Mouse (Mus musculus): ENCODE measurements around the gene Cst3. TPM values are rescaled to one million over a fixed set of nuclear protein-coding genes. Genes with fewer than 3 reads are reported as not detected.

Gene Cst3
- polyA plus RNA-seq, 1 experiment from 2014 or later, result 672 TPM

- no peak overlapping the region for H3K4me2 ChIP-seq
- no peak overlapping the region for H3K4me3 ChIP-seq
- H3K9me3 ChIP-seq, result no peaks in the 10 kb centered on the region
- no peak for ATAC-seq (ENCODE audit: low FRiP score, low read depth)
- H3K4me1 ChIP-seq (replicated peaks), result peaks cover 29% of the 10 kb centered on the region
- 54% methylated on average over 3 of the region's 3 CpGs for WGBS
- H3K27ac ChIP-seq (replicated peaks), result no peak overlapping the region
- no peaks in the 10 kb centered on the region for H3K27me3 ChIP-seq
- 0 out of 2 replicates have a peak, but pooled peaks cover under 1% of the 10 kb centered on the region for H3K36me3 ChIP-seq
- no peak overlapping the region for H3K9ac ChIP-seq
Observed at GRCm38 (mm10) chr2:148877016-148877770, 1.7 kb upstream of the Cst3 start.

DNA sequence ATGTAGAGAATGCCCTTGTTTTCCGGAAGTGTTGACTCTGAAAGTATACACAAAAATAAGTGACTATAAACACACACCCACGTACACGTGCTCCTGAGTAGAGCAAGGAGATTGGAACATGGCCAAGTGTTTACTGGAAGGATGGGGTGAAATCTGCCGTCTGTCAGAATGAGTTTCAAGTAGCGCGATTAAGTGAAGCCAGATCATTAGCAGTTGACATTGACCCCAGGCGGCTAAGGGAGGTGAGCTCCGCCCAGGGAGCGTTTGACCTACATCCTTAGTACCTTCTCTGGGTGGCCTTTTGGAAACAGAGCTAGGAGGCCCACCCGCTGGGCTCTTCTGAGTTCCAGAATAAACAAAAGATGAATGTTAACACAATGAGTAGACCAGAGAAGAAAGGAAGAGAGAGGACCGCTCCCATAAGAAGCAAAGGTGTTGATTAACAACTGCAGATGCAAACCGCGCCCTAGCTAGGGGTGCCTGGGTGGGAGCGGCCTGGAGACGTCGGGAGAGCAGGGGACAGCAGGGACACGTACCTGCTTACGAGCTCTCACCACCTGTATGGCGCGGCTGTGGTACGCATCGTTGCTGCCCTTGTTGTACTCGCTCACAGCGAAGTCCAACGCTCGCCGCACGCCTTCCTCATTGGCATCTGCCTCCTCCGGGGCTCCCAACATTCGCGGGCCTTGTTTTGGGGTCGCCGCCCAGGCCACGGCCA, 716 bp downstream of the Cst3 start:
- Histone ChIP-seq H3K36me3 (peaks cover 16% of the 10 kb centered on the region), H3K9me3 (no peaks in the 10 kb centered on the region), H3K9ac (peak overlapping the region; percentile 80), H3K4me1 (replicated peaks) (peaks cover 30% of the 10 kb centered on the region), H3K4me2 (peak overlapping the region; percentile 92), H3K27me3 (no peaks in the 10 kb centered on the region), H3K4me3 (peak overlapping the region; percentile 81), H3K27ac (replicated peaks) (peak overlapping the region; percentile 87)
- peak; percentile 77 for ATAC-seq (ENCODE audit: low FRiP score, low read depth)
- WGBS, result under 1% methylated on average over 34 of the region's 34 CpGs

- WGBS, result 49% methylated on average over 3 of the region's 3 CpGs
- Histone ChIP-seq H3K27ac (replicated peaks) (peak overlapping the region; percentile 87), H3K4me2 (peak overlapping the region; percentile 92), H3K27me3 (no peaks in the 10 kb centered on the region), H3K9me3 (no peaks in the 10 kb centered on the region), H3K9ac (peak overlapping the region; percentile 80), H3K4me3 (peak overlapping the region; percentile 81), H3K4me1 (replicated peaks) (peaks cover 30% of the 10 kb centered on the region), H3K36me3 (peaks cover 16% of the 10 kb centered on the region)
- no peak for ATAC-seq (ENCODE audit: low FRiP score, low read depth)
Observed at GRCm38 (mm10) chr2:148874224-148874616, 1.3 kb downstream of the Cst3 start.

DNA sequence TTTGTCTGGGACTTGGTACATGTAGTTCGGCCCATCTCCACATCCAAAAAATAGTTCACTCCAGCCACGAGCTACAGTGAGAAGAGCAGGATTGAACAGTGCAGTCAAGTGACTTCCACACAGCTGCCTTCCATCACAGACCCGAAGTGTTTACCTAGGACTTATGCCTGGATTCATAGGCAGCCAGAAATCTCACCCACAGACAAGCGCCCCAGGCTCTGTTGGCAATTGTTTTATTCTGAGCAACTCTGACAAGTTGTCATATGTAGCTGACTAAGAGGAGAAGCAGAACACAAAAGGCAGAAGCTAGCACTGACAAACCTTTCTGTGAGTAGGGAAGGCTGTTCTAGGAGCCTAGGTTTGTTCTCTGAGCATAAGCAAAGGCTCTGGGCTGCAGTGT, 2.6 kb downstream of the Cst3 start:
- no peak for ATAC-seq (ENCODE audit: low FRiP score, low read depth)
- no peaks in the 10 kb centered on the region for H3K27me3 ChIP-seq
- H3K4me1 ChIP-seq (replicated peaks), result peaks cover 30% of the 10 kb centered on the region

DNA sequence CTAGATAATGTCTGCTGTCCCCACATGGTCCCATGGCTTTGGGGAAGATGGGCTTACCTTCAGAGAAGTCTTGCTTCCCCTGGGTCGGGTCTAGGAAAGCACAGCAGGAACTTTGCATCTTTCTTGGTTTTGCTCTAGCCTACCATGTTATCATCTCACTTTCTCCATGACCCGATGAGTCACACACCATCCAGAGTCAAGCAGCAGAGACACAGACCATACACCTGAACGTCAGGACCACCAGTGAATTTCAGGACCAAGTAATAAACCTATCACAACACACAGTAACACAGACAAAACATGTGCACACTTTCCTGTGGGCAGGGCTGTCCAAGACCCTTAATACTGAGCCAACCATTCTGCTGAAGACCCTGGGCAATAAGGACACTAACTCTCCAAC, 5.0 kb downstream of the Cst3 start:
- no peak overlapping the region for H3K4me3 ChIP-seq
- H3K4me2 ChIP-seq, result no peak overlapping the region
- H3K9ac ChIP-seq, result no peak overlapping the region
- H3K27me3 ChIP-seq, result no peaks in the 10 kb centered on the region
- 86% methylated on average over 3 of the region's 3 CpGs for WGBS
- H3K27ac ChIP-seq (replicated peaks), result no peak overlapping the region
- H3K4me1 ChIP-seq (replicated peaks), result peaks cover 26% of the 10 kb centered on the region
- H3K9me3 ChIP-seq, result no peaks in the 10 kb centered on the region
- peaks cover 16% of the 10 kb centered on the region for H3K36me3 ChIP-seq
- ATAC-seq (ENCODE audit: low FRiP score, low read depth), result no peak

More for the DNA sequence above, 2.6 kb downstream of the Cst3 start:
- H3K27ac ChIP-seq (replicated peaks), result no peak overlapping the region
- WGBS, result 80% methylated on average over 4 of the region's 4 CpGs
- H3K9ac ChIP-seq, result no peak overlapping the region
- H3K4me3 ChIP-seq, result peak overlapping the region; percentile 81
- no peaks in the 10 kb centered on the region for H3K9me3 ChIP-seq
- peaks cover 16% of the 10 kb centered on the region for H3K36me3 ChIP-seq
- H3K4me2 ChIP-seq, result peak overlapping the region; percentile 92

DNA sequence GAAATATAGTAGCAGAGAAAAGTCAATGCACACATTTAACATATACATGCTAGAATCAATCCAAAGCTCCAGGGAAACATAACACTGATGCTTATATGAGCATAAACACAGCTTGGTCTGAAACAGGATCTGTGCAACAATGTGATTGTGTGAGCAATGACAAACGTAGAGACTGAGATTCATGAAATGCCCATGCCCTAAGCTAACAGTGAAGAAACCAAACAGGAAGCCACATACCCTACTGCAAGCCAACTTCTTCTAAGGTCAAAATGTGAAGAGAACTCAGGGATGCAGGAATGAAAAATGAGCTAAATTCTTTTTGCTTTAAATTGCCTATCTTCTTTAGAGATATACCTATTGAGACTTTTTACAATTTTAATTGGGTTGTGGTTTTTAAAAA, 6.5 kb downstream of the Cst3 start:
- no peak overlapping the region for H3K4me3 ChIP-seq
- WGBS, result 82% methylated on average over 1 of the region's 1 CpGs
- H3K9ac ChIP-seq, result no peak overlapping the region
- no peak overlapping the region for H3K27ac ChIP-seq (replicated peaks)
- H3K36me3 ChIP-seq, result peaks cover 16% of the 10 kb centered on the region
- H3K27me3 ChIP-seq, result no peaks in the 10 kb centered on the region
- no peaks in the 10 kb centered on the region for H3K9me3 ChIP-seq
- H3K4me1 ChIP-seq (replicated peaks), result peaks cover 18% of the 10 kb centered on the region
- H3K4me2 ChIP-seq, result no peak overlapping the region
- ATAC-seq (ENCODE audit: low FRiP score, low read depth), result no peak

- H3K36me3 ChIP-seq, result no peaks in the 10 kb centered on the region; the same call in 1 of the 2 replicates
- no peak within 1 kb of the TSS for H3K27ac ChIP-seq (replicated peaks)
- H3K9me3 ChIP-seq, result no peaks in the 10 kb centered on the region
- H3K4me1 ChIP-seq (replicated peaks), result no peaks in the 10 kb centered on the region
- ATAC-seq (ENCODE audit: low FRiP score, low read depth), result no peak
- H3K9ac ChIP-seq, result no peak within 1 kb of the TSS
- H3K27me3 ChIP-seq, result no peaks in the 10 kb centered on the region
- no peak within 1 kb of the TSS for H3K4me3 ChIP-seq
- no peak within 1 kb of the TSS for H3K4me2 ChIP-seq
- 83% methylated on average over 2 of the region's 2 CpGs for WGBS
Observed at GRCm38 (mm10) chr2:148864966-148865365, 10.5 kb downstream of the Cst3 start, which contains the start of gene 9230104L09Rik. Gene 9230104L09Rik, minus strand, starts transcription at chr2:148865038.

DNA sequence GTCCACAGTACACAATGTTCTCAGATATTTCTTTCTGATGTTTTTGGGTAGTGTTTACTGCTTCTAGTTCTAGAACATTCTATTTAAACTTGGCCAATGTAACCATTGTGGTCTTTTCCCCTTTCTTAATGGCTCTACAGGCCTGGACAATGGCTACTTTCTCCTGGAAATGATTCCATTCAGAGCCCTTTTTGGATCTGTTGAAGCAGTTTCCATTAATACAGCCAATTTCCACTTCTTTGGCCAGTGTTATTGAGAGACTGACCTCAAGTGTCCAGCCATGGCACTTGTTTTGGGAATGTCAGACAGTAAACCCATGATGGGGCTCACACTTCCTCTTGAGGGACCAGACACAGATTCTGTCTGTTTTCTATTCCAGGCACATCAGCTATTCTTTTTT, 13.8 kb downstream of the Cst3 start:
- H3K9ac ChIP-seq, result no peak overlapping the region
- H3K4me3 ChIP-seq, result no peak overlapping the region
- H3K36me3 ChIP-seq, result no peaks in the 10 kb centered on the region
- no peak overlapping the region for H3K27ac ChIP-seq (replicated peaks)
- no peak overlapping the region for H3K4me2 ChIP-seq
- H3K4me1 ChIP-seq (replicated peaks), result no peaks in the 10 kb centered on the region
- no peaks in the 10 kb centered on the region for H3K27me3 ChIP-seq
- no peaks in the 10 kb centered on the region for H3K9me3 ChIP-seq
- ATAC-seq (ENCODE audit: low FRiP score, low read depth), result no peak

DNA sequence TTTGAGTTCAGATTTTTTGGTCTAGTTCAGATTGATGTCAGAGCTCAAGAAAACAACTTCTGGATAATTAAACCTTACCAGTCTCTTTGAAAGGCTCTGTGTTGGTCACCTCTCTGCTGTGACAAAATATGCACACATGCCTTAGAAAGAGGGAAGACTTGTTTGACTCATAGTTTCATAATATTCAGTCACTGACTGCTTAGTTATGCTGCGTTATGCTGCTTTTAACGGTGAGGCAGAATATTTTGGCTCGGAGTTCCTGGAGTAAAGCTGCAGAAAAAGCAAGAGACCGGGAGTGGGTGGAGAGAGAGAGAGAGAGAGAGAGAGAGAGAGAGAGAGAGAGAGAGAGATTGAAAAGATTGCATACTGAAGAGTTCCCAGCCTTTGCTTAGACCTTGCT, 14.5 kb downstream of the Cst3 start:
- Histone ChIP-seq H3K4me3 (no peak overlapping the region), H3K9me3 (no peaks in the 10 kb centered on the region), H3K4me2 (no peak overlapping the region), H3K9ac (no peak overlapping the region), H3K27me3 (no peaks in the 10 kb centered on the region), H3K36me3 (no peaks in the 10 kb centered on the region), H3K27ac (replicated peaks) (no peak overlapping the region), H3K4me1 (replicated peaks) (no peaks in the 10 kb centered on the region)
- 84% methylated on average over 4 of the region's 4 CpGs for WGBS
- no peak for ATAC-seq (ENCODE audit: low FRiP score, low read depth)

- no peak overlapping the region for H3K27ac ChIP-seq (replicated peaks)
- no peak overlapping the region for H3K9ac ChIP-seq
- no peaks in the 10 kb centered on the region for H3K4me1 ChIP-seq (replicated peaks)
- H3K27me3 ChIP-seq, result no peaks in the 10 kb centered on the region
- no peaks in the 10 kb centered on the region for H3K9me3 ChIP-seq
- H3K36me3 ChIP-seq, result no peaks in the 10 kb centered on the region
- no peak for ATAC-seq (ENCODE audit: low FRiP score, low read depth)
- WGBS, result 88% methylated on average over 4 of the region's 4 CpGs
- H3K4me3 ChIP-seq, result no peak overlapping the region
- H3K4me2 ChIP-seq, result no peak overlapping the region
Observed at GRCm38 (mm10) chr2:148857506-148857905, 18.0 kb downstream of the Cst3 start.

DNA sequence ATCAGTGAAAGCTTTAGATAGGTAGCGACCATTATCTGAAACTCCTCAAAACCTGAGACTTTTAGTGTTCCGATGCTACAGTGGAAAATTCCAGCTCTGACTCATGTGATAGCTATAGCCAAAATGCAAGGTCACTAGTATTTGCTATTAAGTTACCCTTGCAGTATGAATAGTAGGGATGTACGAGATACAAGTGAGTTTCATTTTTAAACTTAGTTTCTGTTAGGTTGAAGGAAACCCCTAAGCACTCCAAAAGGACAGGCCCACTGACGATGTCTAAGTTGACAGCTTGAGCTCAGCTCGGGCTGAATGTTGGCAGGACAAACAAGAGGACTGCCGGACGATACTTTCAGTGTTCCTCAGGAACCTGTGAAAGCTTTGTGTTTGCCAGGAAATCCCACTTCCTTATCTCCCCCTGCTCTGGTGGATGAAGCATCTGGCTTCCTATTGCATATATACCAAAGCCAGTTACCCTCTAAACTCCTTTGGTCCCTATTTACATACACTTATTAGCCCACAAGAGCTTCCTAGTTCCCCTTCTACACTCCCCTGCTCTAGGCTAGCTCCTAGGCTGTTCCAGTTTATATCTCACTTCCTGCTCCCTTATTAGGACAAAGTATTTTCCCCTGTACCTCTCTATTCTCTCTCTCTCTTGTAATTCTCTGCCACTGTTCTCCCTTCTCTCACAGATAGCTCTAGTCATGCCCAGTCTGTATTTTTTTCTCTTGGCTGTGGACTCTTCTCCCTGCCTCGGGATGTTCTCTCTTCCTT, 18.7 kb downstream of the Cst3 start:
- Histone ChIP-seq H3K9me3 (no peaks in the 10 kb centered on the region), H3K27me3 (no peaks in the 10 kb centered on the region), H3K27ac (replicated peaks) (no peak overlapping the region), H3K9ac (no peak overlapping the region), H3K4me2 (no peak overlapping the region), H3K36me3 (no peaks in the 10 kb centered on the region), H3K4me3 (no peak overlapping the region), H3K4me1 (replicated peaks) (no peaks in the 10 kb centered on the region)
- 79% methylated on average over 8 of the region's 8 CpGs for WGBS
- ATAC-seq (ENCODE audit: low FRiP score, low read depth), result no peak
